Mouse (Mus musculus) bone marrow, adult 2 months (tissue): ENCODE measurements around the gene Hyal3. TPM values are rescaled to one million over a fixed set of nuclear protein-coding genes. Genes with fewer than 3 reads are reported as not detected.
A peak's percentile ranks its signal among the peaks of the same experiment; 100 is the strongest.

Experiments
- H3K27ac ChIP-seq: fragments of 200-500 bp; 2 replicates; pipeline ENCODE4 v1.5.1; 2012; ENCODE audit warnings: low read depth, mild to moderate bottlenecking, control low read depth, inconsistent platforms, low read length; ENCODE audit not compliant: control insufficient read depth, poor library complexity, insufficient read depth
- H3K4me1 ChIP-seq: fragments of 200-500 bp; 2 replicates; pipeline ENCODE4 v1.6.1; 2011; ENCODE audit warnings: low read length; ENCODE audit not compliant: control insufficient read depth, insufficient read depth
- H3K4me3 ChIP-seq: fragments of 200-500 bp; replicated peaks from 2 replicates; pipeline ENCODE3; 2011; ENCODE audit warnings: mild to moderate bottlenecking, low read depth, low read length, control low read depth; ENCODE audit not compliant: control insufficient read depth
- CTCF ChIP-seq: fragments of 200-500 bp; IDR thresholded peaks from 2 replicates; pipeline ENCODE4 v1.5.1; 2011; ENCODE audit warnings: low read length, control low read depth; ENCODE audit not compliant: control insufficient read depth, insufficient read depth
- POLR2A ChIP-seq: fragments of 200-500 bp; IDR thresholded peaks from 2 replicates; pipeline ENCODE4 v1.6.1; 2011; ENCODE audit warnings: low read depth, mild to moderate bottlenecking, control low read depth, low read length, borderline replicate concordance; ENCODE audit not compliant: control insufficient read depth
- WGBS: fragments of 180-500 bp; shearing (Covaris S2); methylation state at CpG from one replicate; pipeline ENCODE4 v1.1.7; 2018; 5-methylcytosine and 5-hydroxymethylcytosine counted together
- polyA plus RNA-seq: library from polyadenylated mRNA; stranded (reverse); fragments of >200 nt; gene quantifications from 2 replicates; pipeline ENCODE4 v1.2.4, GENCODE M21; 2011; ENCODE audit warnings: low replicate concordance; ENCODE audit not compliant: missing spikeins, insufficient read depth, insufficient read length

The Hyal3 gene
- polyA plus RNA-seq, 1 experiment, result 2.8 TPM

- no peak for TF ChIP-seq POLR2A
- no peak for TF ChIP-seq CTCF
- 95% methylated on average over 6 of the region's 6 CpGs for WGBS
- H3K4me3 ChIP-seq, result no peak overlapping the region
- H3K4me1 ChIP-seq, result no peaks in the 10 kb centered on the region; the same call in 1 of the 2 replicates
- H3K27ac ChIP-seq, result no peak overlapping the region; the same call in 1 of the 2 replicates
These were observed 37.5 kb downstream of the Hyal3 start for GRCm38 (mm10) chr9:107618098-107618497.

GRCm38 (mm10) chr9:107618778-107619545, 38.3 kb downstream of the Hyal3 start:
- TF ChIP-seq POLR2A, result no peak
- TF ChIP-seq CTCF, result no peak
- Histone ChIP-seq H3K4me1 (no peaks in the 10 kb centered on the region; the same call in 1 of the 2 replicates), H3K27ac (no peak overlapping the region; the same call in 1 of the 2 replicates), H3K4me3 (no peak overlapping the region)
- 70% methylated on average over 13 of the region's 13 CpGs for WGBS

GRCm38 (mm10) chr9:107619546-107619879, 38.9 kb downstream of the Hyal3 start:
- Histone ChIP-seq H3K4me1 (peaks cover 2% of the 10 kb centered on the region; the same call in 1 of the 2 replicates), H3K4me3 (no peak overlapping the region), H3K27ac (no peak overlapping the region)
- TF ChIP-seq POLR2A (no peak), CTCF (no peak)
- WGBS, result 85% methylated on average over 13 of the region's 13 CpGs

- Histone ChIP-seq H3K4me1 (peaks cover 4% of the 10 kb centered on the region; the same call in 1 of the 2 replicates), H3K4me3 (no peak overlapping the region), H3K27ac (no peak overlapping the region)
- TF ChIP-seq POLR2A, result no peak
- no peak for TF ChIP-seq CTCF
These were observed 40.3 kb downstream of the Hyal3 start for GRCm38 (mm10) chr9:107620954-107621353.

- Histone ChIP-seq H3K4me3 (no peak overlapping the region), H3K4me1 (peaks cover 14% of the 10 kb centered on the region), H3K27ac (peak overlapping the region; percentile 44)
- no peak for TF ChIP-seq CTCF
- TF ChIP-seq POLR2A, result no peak
- 17% methylated on average over 5 of the region's 5 CpGs for WGBS
These were observed 43.9 kb downstream of the Hyal3 start for GRCm38 (mm10) chr9:107624539-107624938.

GRCm38 (mm10) chr9:107624951-107625350, 44.3 kb downstream of the Hyal3 start:
- Histone ChIP-seq H3K27ac (peak overlapping the region; percentile 44), H3K4me3 (no peak overlapping the region), H3K4me1 (peaks cover 14% of the 10 kb centered on the region)
- TF ChIP-seq CTCF, result no peak
- no peak for TF ChIP-seq POLR2A
- 63% methylated on average over 3 of the region's 3 CpGs for WGBS

GRCm38 (mm10) chr9:107625351-107626128, 44.9 kb downstream of the Hyal3 start:
- Histone ChIP-seq H3K27ac (peak overlapping the region; percentile 44), H3K4me1 (peaks cover 14% of the 10 kb centered on the region), H3K4me3 (no peak overlapping the region)
- TF ChIP-seq POLR2A (no peak), CTCF (0 out of 2 replicates have a peak, but pooled peaks have one; percentile 10)
- WGBS, result 81% methylated on average over 12 of the region's 12 CpGs

- TF ChIP-seq CTCF (no peak), POLR2A (no peak)
- peaks cover 14% of the 10 kb centered on the region for H3K4me1 ChIP-seq
- WGBS, result 46% methylated on average over 15 of the region's 15 CpGs
- peak overlapping the region; percentile 4 for H3K4me3 ChIP-seq
- H3K27ac ChIP-seq, result peak overlapping the region; percentile 43
These were observed 45.7 kb downstream of the Hyal3 start for GRCm38 (mm10) chr9:107626158-107626843.
